Mouse (Mus musculus) heart, postnatal 0 days (tissue): ENCODE measurements around the gene Crtap.

Source experiments
- CTCF ChIP-seq: IDR thresholded peaks from 2 replicates; pipeline ENCODE4 v1.5.1; 2016; ENCODE audit warnings: antibody characterized with exemption, control low read depth, low read depth
- EP300 ChIP-seq: IDR thresholded peaks from 2 replicates; pipeline ENCODE4 v1.6.1; 2016; ENCODE audit warnings: antibody characterized with exemption, low read depth

- TF ChIP-seq CTCF, result no peak
- no peak for TF ChIP-seq EP300
Measured at GRCm38 (mm10) chr9:114388701-114389370, 1.6 kb downstream of the Crtap start.
